Mouse (Mus musculus) heart, embryonic 12.5 days (tissue): ENCODE measurements around the gene Slc13a5. TPM values are rescaled to one million over a fixed set of nuclear protein-coding genes. Genes with fewer than 3 reads are reported as not detected.

Experiments
- ATAC-seq: fragments of 200-750 bp; cut with Nextera tagmentation; 2 replicates; pipeline ENCODE4 v1.8.0; 2017; ENCODE audit warnings: moderate TSS enrichment, moderate library complexity; ENCODE audit not compliant: insufficient number of reproducible peaks, low FRiP score
- H3K27ac ChIP-seq: fragments of 300-500 bp; sonication (generic); 2 replicates; pipeline ENCODE4 v1.5.1; 2016; ENCODE audit warnings: mild to moderate bottlenecking, moderate library complexity; ENCODE audit not compliant: poor library complexity, severe bottlenecking
- H3K27me3 ChIP-seq: fragments of 300-500 bp; sonication (generic); replicated peaks from 2 replicates; pipeline ENCODE4 v1.6.1; 2016; ENCODE audit warnings: mild to moderate bottlenecking, moderate library complexity
- H3K36me3 ChIP-seq: fragments of 300-500 bp; sonication (generic); 2 replicates; pipeline ENCODE4 v1.6.1; 2016; ENCODE audit warnings: mild to moderate bottlenecking, moderate library complexity
- H3K4me1 ChIP-seq: fragments of 300-500 bp; sonication (generic); replicated peaks from 2 replicates; pipeline ENCODE4 v1.6.1; 2016; ENCODE audit warnings: mild to moderate bottlenecking
- H3K4me2 ChIP-seq: fragments of 300-500 bp; sonication (generic); 2 replicates; pipeline ENCODE4 v1.6.1; 2016; ENCODE audit warnings: mild to moderate bottlenecking, moderate library complexity
- H3K4me3 ChIP-seq: fragments of 300-500 bp; sonication (generic); 2 replicates; pipeline ENCODE4 v1.5.1; 2016; ENCODE audit warnings: mild to moderate bottlenecking
- H3K9ac ChIP-seq: fragments of 300-500 bp; sonication (generic); 2 replicates; pipeline ENCODE4 v1.6.1; 2016; ENCODE audit warnings: mild to moderate bottlenecking, moderate library complexity
- H3K9me3 ChIP-seq: fragments of 300-500 bp; sonication (generic); replicated peaks from 2 replicates; pipeline ENCODE4 v1.6.1; 2016; ENCODE audit warnings: mild to moderate bottlenecking, moderate library complexity
- WGBS: fragments of 180-500 bp; shearing (Covaris S2); methylation state at CpG from one replicate; pipeline ENCODE4 v1.1.7; 2016; 5-methylcytosine and 5-hydroxymethylcytosine counted together
- polyA plus RNA-seq: library from polyadenylated mRNA; unstranded; fragments of >200 nt; fragmentation: Nextera tagmentation; extraction: Ambion mirVana; gene quantifications from 2 replicates; pipeline ENCODE4 v1.2.1, GENCODE M21; 2016

Slc13a5 gene
- polyA plus RNA-seq, 1 experiment from 2014 or later = 0.17 TPM

- H3K36me3 ChIP-seq = peaks cover 32% of the 10 kb centered on the region
- no peaks in the 10 kb centered on the region for H3K9me3 ChIP-seq
- no peak overlapping the region for H3K4me3 ChIP-seq
- H3K4me2 ChIP-seq = no peak overlapping the region
- no peaks in the 10 kb centered on the region for H3K27me3 ChIP-seq
- H3K27ac ChIP-seq = no peak overlapping the region
- no peak overlapping the region for H3K9ac ChIP-seq
- 85% methylated on average over 8 of the region's 8 CpGs for WGBS
- ATAC-seq = no peak
- H3K4me1 ChIP-seq = no peaks in the 10 kb centered on the region
Measured at GRCm38 (mm10) chr11:72196506-72196905, 70.5 kb downstream of the Slc13a5 start.

- Histone ChIP-seq H3K27me3 (no peaks in the 10 kb centered on the region), H3K4me2 (no peak overlapping the region), H3K9me3 (no peaks in the 10 kb centered on the region), H3K4me3 (no peak overlapping the region), H3K36me3 (peaks cover 40% of the 10 kb centered on the region), H3K9ac (no peak overlapping the region), H3K4me1 (no peaks in the 10 kb centered on the region), H3K27ac (no peak overlapping the region)
- 90% methylated on average over 2 of the region's 2 CpGs for WGBS
- ATAC-seq = no peak
Measured at GRCm38 (mm10) chr11:72194259-72194658, 72.8 kb downstream of the Slc13a5 start.

Other genes starting within 250 kb of the Slc13a5 start
- gene Aipl1, start 229.7 kb downstream of the Slc13a5 start, polyA plus RNA-seq = 0.80 and 1.0 TPM in 2 replicates
- 90.6 and 92.7 TPM in 2 replicates for gene Pimreg, start 225.2 kb downstream of the Slc13a5 start, polyA plus RNA-seq
- 0.13 and 0.17 TPM in 2 replicates for gene Pitpnm3, start 131.4 kb downstream of the Slc13a5 start, polyA plus RNA-seq
- 0.09 and 0.17 TPM in 2 replicates for gene Gm43951, start 60.4 kb downstream of the Slc13a5 start, polyA plus RNA-seq
- gene 4933427D14Rik, start 59.8 kb downstream of the Slc13a5 start, polyA plus RNA-seq = 9.1 and 9.6 TPM in 2 replicates
- gene Txndc17, start 59.7 kb downstream of the Slc13a5 start, polyA plus RNA-seq = 138 and 141 TPM in 2 replicates
- gene Med31, start 51.6 kb downstream of the Slc13a5 start, polyA plus RNA-seq = 28.2 and 28.5 TPM in 2 replicates
- gene Xaf1, start 34.4 kb upstream of the Slc13a5 start, polyA plus RNA-seq = 6.2 and 6.8 TPM in 2 replicates
- not detected in 2 replicates for gene Fbxo39, start 47.2 kb upstream of the Slc13a5 start, polyA plus RNA-seq
- 0.32 and 0.85 TPM in 2 replicates for gene Tekt1, start 95.2 kb upstream of the Slc13a5 start, polyA plus RNA-seq
- gene Smtnl2, start 144.5 kb upstream of the Slc13a5 start, polyA plus RNA-seq = 191 and 194 TPM in 2 replicates
- gene Ggt6, start 168.3 kb upstream of the Slc13a5 start, polyA plus RNA-seq = not detected in 2 replicates
- gene Mybbp1a, start 174.1 kb upstream of the Slc13a5 start, polyA plus RNA-seq = 99.5 and 106 TPM in 2 replicates
- gene Spns2, start 222.7 kb upstream of the Slc13a5 start, polyA plus RNA-seq = 3.3 and 3.5 TPM in 2 replicates